Mouse (Mus musculus): ENCODE data around the gene Apol6. TPM values are rescaled to one million over a fixed set of nuclear protein-coding genes. Genes with fewer than 3 reads are reported as not detected.

Gene Apol6
- polyA plus RNA-seq, 1 experiment from 2014 or later, result not detected

- no peak overlapping the region for H3K9ac ChIP-seq
- H3K36me3 ChIP-seq (replicated peaks), result peaks cover 44% of the 10 kb centered on the region
- H3K9me3 ChIP-seq, result no peaks in the 10 kb centered on the region
- H3K27me3 ChIP-seq, result no peaks in the 10 kb centered on the region
- ATAC-seq (ENCODE audit: low FRiP score), result no peak
- no peak overlapping the region for H3K27ac ChIP-seq
- 81% methylated on average over 3 of the region's 3 CpGs for WGBS
- H3K4me2 ChIP-seq, result no peak overlapping the region
- H3K4me1 ChIP-seq, result peaks cover 9% of the 10 kb centered on the region
- no peak overlapping the region for H3K4me3 ChIP-seq (replicated peaks)
Measured at GRCm38 (mm10) chr15:77099756-77100155, 55.2 kb downstream of the Apol6 start.

DNA sequence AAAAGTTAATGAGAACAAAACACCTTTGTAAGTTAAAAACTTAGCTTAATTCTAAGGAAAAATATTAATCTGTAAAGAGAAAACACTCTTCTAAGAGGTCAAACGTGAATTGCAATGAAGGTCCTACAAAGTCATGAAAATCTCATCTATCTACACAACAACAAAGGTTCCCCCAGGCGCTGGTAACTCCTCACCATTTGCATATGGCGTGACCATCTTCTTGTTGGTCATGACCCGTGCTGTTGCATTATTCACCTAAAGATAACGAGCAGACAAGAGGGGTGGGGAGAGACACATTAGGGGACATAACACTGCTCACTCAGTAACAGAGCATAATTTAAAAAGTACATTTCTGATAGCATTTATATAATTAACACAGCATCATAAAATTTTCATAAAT, 58.2 kb downstream of the Apol6 start:
- H3K4me3 ChIP-seq (replicated peaks), result no peak overlapping the region
- no peaks in the 10 kb centered on the region for H3K27me3 ChIP-seq
- peaks cover 17% of the 10 kb centered on the region for H3K4me1 ChIP-seq
- ATAC-seq (ENCODE audit: low FRiP score), result no peak
- no peaks in the 10 kb centered on the region for H3K9me3 ChIP-seq
- H3K36me3 ChIP-seq (replicated peaks), result peaks cover 35% of the 10 kb centered on the region
- H3K27ac ChIP-seq, result no peak overlapping the region
- WGBS, result 79% methylated on average over 5 of the region's 5 CpGs
- H3K4me2 ChIP-seq, result no peak overlapping the region
- H3K9ac ChIP-seq, result no peak overlapping the region

DNA sequence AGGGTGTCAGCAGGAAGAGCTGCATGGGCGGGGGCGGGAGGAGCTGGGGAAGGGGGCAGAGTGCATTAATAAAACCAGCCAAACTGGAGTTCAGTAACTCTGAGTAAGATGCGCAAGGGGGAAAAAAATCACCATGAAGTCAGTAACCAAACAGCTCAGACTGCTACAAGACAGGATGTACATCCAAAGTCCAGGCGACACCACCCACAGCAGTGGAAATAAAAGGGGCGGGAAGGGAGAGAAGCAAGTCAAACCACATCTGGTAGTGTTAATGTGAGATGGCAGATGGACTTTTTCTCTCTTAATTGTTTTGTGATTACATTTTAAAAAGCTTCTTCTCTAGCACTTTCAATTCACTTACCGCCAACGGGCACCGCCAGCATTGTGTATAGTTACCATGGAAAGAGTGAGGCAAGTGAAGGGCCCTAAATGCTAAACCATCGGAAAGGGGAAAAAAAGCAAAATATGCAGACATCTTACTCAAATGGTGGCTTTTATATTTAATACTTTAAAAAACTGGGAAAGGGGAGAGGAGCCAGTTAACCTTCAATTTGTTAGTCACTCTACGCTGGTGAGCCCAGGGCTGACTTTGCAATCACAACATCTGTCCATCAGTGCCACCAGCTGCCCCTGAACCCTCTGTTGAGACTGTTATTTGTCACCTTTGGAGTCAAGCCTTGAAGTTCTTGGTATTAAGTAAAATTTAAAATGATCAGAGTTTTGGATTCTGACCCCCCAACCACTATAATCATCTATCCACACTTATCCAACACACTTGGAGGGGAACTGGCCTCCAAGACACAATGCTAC, 60.0 kb downstream of the Apol6 start:
- WGBS, result 73% methylated on average over 10 of the region's 10 CpGs
- H3K36me3 ChIP-seq (replicated peaks), result peaks cover 25% of the 10 kb centered on the region
- no peak overlapping the region for H3K9ac ChIP-seq
- H3K4me1 ChIP-seq, result peaks cover 17% of the 10 kb centered on the region
- H3K4me2 ChIP-seq, result no peak overlapping the region
- ATAC-seq (ENCODE audit: low FRiP score), result no peak
- no peak overlapping the region for H3K4me3 ChIP-seq (replicated peaks)
- no peaks in the 10 kb centered on the region for H3K27me3 ChIP-seq
- no peaks in the 10 kb centered on the region for H3K9me3 ChIP-seq
- 0 out of 2 replicates have a peak overlapping the region, but pooled peaks have one; percentile 33 for H3K27ac ChIP-seq

DNA sequence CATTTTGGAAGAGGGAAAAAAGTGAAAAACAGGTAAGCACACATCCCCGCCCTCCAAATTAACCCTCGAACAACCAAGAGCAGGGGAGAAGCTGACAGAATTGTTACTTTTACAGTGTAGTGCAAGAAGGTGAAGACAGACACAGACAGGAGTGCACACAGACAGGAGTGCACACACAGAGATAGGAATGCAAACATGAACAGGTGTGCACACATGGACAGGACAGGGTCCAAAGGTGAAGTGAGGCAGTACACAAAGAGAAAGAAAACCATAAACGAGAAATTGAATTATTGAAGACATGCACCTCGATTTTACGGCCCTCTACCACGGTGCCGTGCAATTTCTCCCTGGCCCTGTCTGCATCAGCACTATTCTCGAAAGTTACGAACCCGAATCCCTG, 60.7 kb downstream of the Apol6 start:
- Histone ChIP-seq H3K4me3 (replicated peaks) (no peak overlapping the region), H3K27me3 (no peaks in the 10 kb centered on the region), H3K27ac (no peak overlapping the region), H3K4me2 (no peak overlapping the region), H3K9ac (no peak overlapping the region), H3K9me3 (no peaks in the 10 kb centered on the region), H3K36me3 (replicated peaks) (peaks cover 25% of the 10 kb centered on the region), H3K4me1 (peaks cover 17% of the 10 kb centered on the region)
- WGBS, result 90% methylated on average over 10 of the region's 10 CpGs
- no peak for ATAC-seq (ENCODE audit: low FRiP score)

Other genes with a start within 250 kb of the Apol6 start
- 36.8 and 38.6 TPM in 2 replicates for gene Zfp251, start 173.3 kb upstream of the Apol6 start, polyA plus RNA-seq (2016; fragmentation: Nextera tagmentation; extraction: Ambion mirVana)
- gene Zfp7, start 165.5 kb upstream of the Apol6 start, polyA plus RNA-seq (2016; fragmentation: Nextera tagmentation; extraction: Ambion mirVana), result 11.7 and 13.1 TPM in 2 replicates
- 0.54 TPM in 1 of 2 replicates, not detected in the other for gene Gm49527, start 165.4 kb upstream of the Apol6 start, polyA plus RNA-seq (2016; fragmentation: Nextera tagmentation; extraction: Ambion mirVana)
- 25.8 and 26.8 TPM in 2 replicates for gene Zfp647, start 119.3 kb upstream of the Apol6 start, polyA plus RNA-seq (2016; fragmentation: Nextera tagmentation; extraction: Ambion mirVana)
- 63.1 and 67.2 TPM in 2 replicates for gene 1110038F14Rik, start 96.2 kb upstream of the Apol6 start, polyA plus RNA-seq (2016; fragmentation: Nextera tagmentation; extraction: Ambion mirVana)
- gene Mb, start 5.9 kb downstream of the Apol6 start, polyA plus RNA-seq (2016; fragmentation: Nextera tagmentation; extraction: Ambion mirVana), result not detected in 2 replicates

Measured in forebrain, embryonic 12.5 days (tissue).